Mouse (Mus musculus): ENCODE measurements around the gene Spag5.
A peak's percentile ranks its signal among the peaks of the same experiment; 100 is the strongest.

The Spag5 gene

GRCm38 (mm10) chr11:78354905-78355304, 53.6 kb downstream of the Spag5 start:
- DNase-seq, result no peak

GRCm38 (mm10) chr11:78355471-78356238, 54.3 kb downstream of the Spag5 start:
- DNase-seq, result peak; percentile 79

- peak; percentile 47 for DNase-seq
Measured at GRCm38 (mm10) chr11:78358330-78359007, 57.1 kb downstream of the Spag5 start.

- peak; percentile 83 for DNase-seq
Measured at GRCm38 (mm10) chr11:78360125-78360788, 58.9 kb downstream of the Spag5 start.

GRCm38 (mm10) chr11:78360789-78361131, 59.4 kb downstream of the Spag5 start:
- no peak for DNase-seq

GRCm38 (mm10) chr11:78363309-78364007, 62.1 kb downstream of the Spag5 start:
- DNase-seq, result no peak

- no peak for DNase-seq
Measured at GRCm38 (mm10) chr11:78364103-78364502, 62.8 kb downstream of the Spag5 start.

GRCm38 (mm10) chr11:78367456-78368225, 66.3 kb downstream of the Spag5 start:
- no peak for DNase-seq

- DNase-seq, result no peak
Measured at GRCm38 (mm10) chr11:78370389-78370788, 69.1 kb downstream of the Spag5 start.

- no peak for DNase-seq
Measured at GRCm38 (mm10) chr11:78371711-78372110, 70.4 kb downstream of the Spag5 start.

All from right cerebral cortex, postnatal 14 days (tissue).